Mouse (Mus musculus) heart, postnatal 4 days (tissue): ENCODE results near the gene Zfr. TPM values are rescaled to one million over a fixed set of nuclear protein-coding genes. Genes with fewer than 3 reads are reported as not detected.
"Not testable (repeated sequence)": the region's sequence is repeated elsewhere in the genome, so short reads cannot be mapped to it uniquely, and the experiment has no call there.

Experiments
- DNase-seq: peaks from one replicate; pipeline ENCODE4 v3.0.0; 2021
- total RNA-seq, 2 experiments: library from RNA; stranded (reverse); gene quantifications; 2 replicates each; pipeline ENCODE4 v1.2.3; 2021

The Zfr gene
- total RNA-seq, 2 experiments from 2014 or later, result 109 to 110 TPM

DNA sequence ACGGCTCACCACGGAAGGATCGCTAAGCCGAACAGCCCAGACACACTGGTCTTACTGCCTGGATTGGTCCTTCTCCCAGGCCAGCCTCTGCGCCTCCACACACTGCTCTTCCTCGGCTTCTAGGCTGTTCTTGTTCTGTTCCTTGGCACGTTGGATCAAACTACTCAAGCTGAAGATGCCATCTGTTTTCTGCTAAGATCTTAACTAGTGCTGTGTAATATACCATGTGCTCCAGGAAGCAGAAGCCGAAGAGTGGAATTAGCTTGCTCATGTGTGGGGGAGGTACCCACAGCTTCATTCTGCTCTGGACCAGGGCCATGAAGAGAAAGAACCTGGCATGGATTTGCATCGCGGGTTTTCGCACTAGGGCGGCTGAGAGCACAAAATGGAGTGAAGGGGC lies 11.2 kb upstream of the Zfr start:
- DNase-seq, result no peak

DNA sequence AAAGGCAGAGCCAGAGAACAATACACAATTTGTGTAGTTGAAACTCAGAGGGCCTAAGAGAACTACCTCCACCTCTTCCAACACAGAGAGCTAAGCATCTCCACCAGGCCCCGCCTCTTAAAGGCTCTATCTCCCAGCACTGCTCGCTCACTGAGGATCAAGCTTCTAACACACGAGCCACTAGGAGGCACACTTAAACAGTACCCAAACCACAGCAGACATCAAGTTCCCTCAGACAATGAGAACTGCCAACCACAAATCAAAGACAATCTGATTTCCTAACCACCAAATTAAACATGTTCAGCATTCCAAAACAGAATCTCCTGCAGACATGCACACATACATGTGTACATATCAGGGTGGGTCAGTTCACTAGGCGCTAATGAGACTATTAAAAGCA lies 9.4 kb upstream of the Zfr start:
- DNase-seq, result no peak

DNA sequence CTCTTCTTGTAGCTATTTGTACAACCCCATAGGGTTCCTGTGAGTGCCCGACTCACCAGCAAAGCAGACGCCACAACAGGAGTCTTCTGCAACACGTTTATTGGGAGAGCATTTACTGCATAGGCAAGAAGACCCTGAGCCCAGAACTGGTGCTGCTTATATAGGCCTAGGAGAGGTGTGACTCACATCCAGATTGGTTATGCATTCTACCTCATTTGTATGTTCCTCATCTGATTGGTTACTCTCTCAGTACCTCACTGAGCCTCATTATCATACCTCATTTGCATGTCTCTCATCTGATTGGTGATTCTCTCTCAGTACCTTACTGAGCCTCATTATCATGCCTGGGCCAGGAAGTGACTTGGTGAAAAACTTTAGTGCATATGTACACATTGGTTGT lies 8.7 kb upstream of the Zfr start:
- DNase-seq, result not testable (repeated sequence)

DNA sequence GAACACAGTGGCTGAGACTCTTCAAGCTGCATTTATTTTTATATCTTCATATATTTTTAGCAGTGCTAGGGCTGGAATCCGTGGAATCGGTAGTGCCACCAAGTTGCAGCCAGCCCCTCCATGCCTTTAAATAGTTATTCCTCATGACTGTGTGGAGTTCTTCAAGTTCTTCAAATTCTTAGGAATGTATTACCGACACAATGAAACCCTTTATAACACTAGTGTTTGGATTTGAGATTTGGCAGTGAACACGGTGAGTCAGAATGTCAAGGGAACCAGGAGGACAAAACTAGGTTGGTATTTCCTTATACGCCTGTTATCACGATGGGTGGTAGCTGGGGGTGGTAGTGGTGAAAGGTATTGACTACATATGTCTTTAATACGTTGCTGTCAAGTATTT lies 6.4 kb upstream of the Zfr start:
- no peak for DNase-seq

DNA sequence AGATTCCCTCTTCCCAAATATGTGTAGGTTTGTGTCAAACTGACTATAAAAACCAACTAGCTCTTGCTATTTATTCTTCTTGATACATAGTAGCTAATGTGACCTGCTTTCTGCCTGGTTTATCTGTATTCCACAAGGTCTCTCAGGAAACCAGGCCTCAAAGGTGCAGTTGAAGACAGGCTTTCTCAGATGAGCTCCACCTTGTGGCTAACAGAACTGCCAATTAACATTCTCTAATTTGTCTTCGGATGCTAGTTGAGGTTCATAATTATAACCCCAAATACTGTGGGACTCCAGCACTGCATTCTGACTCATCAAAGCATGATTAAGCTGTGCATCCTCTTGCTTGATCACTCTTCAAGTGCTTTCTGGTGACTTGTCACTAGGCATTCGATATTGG lies 4.2 kb upstream of the Zfr start:
- DNase-seq, result no peak

DNA sequence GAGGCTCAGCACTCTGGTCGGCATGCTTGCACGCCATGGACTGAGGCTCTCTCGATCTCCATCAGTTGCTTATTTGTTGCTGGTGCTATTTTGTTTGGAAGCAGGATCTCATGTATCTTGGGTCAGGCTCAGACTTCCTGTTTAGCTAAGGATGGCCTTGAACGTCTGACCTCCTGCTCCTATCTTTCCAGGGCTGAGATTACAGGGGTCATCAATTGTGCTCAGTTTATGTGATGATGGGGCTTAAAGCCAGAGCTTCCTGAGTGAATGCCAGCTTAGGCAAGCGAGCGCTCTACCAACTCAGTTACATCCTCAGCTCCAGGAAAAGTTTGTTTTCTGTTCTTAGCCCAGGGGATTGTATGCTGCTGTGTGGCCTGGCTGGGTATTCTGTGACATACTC lies 3.1 kb upstream of the Zfr start:
- no peak for DNase-seq

DNA sequence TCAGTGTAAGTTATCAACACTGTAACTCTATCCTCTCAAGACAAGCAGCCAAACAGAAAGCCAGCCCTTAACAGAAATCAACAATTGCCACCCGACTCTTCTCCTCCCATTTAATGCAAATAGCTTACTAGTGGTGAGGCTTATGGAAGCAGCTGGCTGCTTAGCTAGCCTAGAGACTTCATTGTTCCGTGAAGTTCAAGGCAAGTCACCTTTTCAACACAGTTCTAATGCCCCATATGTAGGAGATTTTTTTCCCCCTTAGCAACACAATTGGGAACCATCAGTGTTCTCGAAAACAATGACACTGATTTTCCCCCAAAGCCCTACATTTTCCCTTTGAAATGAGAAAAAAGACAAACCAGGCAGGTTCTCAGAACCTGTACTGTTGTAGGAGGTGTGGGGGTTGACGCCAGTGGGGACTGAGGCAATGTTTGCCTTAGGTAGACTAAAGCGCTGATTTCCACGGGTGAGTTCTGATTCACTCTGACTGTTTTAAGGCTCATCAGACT lies 1.9 kb upstream of the Zfr start:
- no peak for DNase-seq

DNA sequence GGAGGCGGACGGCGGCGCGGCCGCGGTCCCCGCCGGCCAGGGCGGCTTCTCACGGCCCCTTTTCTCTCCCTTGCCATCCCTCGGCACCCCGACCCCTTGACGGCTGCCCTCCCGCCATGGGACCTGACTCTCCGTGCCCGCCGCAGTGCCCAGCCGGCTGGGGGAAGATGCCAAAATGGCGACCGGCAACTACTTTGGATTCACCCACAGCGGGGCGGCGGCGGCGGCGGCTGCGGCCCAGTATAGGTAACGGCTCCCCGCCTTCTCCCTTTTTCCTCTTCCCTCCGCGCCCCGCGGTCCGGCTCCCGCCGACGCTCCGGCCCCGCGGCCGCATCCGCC lies 431 bp downstream of the Zfr start:
- DNase-seq, result peak; percentile 67

DNA sequence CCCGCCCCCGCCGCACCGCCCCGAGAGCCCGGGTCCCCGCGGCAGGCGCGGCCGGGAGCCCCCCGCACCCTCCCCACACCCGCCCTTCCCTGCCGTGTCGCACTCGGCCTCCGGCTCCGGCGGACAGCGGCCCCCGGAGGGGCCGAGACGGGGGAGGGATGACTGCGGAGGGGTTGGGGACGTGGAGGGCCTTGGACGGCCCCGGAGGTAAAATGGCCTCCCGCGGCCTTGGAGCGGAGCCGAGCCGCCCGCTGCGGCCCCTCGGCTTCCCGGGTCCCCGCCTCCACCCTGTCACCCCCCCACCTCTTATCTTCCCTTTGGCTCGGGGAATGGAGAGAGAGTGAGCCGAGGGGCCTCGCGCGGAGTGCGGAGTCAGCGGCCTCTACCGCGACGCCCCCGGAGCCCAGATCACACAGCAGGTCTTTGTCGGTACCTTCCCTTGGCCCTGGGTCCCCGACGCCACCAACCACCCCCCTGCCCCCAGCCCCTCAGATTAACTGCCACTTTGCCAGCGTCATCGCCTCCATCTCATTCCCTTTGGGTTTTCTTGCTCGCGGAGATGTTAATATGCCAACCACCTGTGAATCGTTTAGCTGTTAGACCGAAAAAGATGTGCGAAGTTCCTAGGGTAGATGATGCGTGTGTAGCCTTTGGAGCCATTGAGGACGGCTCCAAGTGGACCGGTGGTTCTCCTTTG lies 949 bp downstream of the Zfr start:
- DNase-seq, result peak; percentile 78

DNA sequence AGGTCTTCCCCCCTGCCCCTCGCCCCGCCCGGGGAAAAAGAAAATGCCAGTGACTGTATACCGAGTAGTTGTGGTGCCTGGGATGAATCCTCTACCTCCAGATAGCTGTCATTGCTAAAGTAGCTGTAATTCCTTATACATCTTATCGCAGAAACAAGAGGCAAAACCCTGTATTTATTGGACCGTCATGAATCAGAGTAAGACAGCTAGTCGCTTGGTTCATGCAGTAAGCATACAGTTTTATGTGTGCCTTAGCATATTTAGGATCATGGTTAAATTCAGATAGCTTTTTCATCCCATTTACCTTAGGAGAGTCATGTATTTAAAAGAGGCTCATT lies 1.5 kb downstream of the Zfr start:
- no peak for DNase-seq

DNA sequence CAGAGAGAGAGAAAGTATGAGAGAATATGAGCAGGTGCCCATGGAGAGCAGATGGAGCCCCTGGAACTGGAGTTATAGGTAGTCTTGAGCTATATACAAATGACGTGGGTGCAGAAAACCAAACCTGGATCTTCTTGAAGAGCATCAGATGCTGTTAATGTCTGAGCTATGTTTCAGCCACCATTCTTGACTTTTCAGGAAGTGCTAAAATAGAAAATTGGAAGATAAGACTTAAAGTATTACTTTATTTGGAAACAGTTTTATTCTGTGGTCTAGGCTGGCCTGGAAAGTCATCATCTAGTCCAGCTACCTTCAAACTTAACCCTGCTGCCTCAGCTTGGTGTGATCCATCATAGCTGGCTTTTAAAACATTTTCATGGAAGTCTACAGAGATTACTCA lies 7.3 kb downstream of the Zfr start:
- DNase-seq, result no peak

DNA sequence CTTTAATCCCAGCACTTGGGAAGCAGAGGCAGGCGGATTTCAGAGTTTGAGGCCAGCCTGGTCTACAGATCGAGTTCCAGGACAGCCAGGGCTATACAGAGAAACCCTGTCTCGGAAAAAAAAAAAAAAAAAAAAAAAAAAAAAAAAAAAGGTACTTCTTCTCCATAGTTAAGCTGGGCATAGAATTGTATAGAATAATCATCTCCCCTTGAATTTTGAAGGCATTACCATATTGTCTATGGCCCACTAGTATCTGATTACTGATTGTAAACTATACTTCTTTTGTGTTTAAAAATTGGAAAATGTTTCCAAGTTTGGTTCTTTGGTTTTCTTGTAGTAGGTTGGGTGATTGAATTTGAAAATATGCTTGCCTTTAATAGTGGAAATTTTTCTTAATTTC lies 13.2 kb downstream of the Zfr start:
- not testable (repeated sequence) for DNase-seq

DNA sequence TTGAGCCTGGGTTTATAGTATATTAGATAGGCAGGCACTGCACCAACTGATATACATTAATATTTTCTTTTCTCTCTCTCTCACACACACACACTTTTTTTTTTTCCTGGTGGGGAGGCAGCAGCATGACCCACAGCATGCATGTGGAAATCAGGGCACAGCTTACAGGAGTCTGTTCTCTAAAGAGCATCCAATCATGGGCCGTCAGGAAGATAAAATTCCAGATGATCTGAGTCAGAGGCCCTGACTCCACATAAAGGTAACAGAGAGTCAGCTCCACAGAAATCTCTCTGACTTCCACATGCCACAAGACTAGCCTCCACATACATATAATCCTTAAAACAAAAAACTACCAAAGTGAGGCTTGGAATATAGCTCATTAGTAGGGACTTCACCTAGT lies 16.9 kb downstream of the Zfr start:
- DNase-seq, result no peak

DNA sequence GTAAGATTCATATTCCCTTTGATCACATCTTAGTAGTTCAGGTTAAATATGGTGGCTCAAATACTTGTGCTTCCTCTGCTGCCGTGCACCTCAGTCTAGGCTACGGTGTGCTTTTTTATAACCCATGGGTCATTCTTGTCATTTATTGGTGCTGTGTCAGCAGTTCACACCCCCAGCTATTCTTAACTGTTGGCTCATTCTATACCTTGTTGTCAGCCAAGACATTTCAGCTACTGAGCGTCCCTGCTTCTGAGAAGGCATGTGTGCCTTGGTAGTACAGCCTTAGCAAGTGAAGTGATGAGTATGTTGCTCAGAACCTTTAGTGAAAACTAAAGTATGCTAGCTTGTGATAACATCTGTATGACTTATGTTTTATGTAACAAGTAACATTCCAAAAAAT lies 17.7 kb downstream of the Zfr start:
- no peak for DNase-seq

DNA sequence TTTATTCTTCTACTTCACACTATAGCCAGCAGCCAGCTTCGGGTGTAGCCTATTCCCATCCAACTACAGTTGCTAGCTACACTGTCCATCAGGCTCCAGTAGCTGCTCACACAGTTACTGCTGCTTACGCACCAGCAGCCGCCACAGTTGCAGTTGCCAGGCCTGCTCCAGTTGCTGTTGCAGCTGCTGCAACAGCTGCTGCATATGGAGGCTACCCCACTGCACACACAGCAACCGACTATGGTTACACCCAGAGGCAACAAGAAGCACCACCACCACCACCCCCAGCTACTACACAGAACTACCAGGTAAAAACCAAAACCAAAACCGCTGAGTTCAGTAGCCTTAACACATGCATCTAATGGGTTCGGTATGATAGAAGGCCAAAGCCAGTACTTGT lies 18.7 kb downstream of the Zfr start:
- DNase-seq, result no peak

DNA sequence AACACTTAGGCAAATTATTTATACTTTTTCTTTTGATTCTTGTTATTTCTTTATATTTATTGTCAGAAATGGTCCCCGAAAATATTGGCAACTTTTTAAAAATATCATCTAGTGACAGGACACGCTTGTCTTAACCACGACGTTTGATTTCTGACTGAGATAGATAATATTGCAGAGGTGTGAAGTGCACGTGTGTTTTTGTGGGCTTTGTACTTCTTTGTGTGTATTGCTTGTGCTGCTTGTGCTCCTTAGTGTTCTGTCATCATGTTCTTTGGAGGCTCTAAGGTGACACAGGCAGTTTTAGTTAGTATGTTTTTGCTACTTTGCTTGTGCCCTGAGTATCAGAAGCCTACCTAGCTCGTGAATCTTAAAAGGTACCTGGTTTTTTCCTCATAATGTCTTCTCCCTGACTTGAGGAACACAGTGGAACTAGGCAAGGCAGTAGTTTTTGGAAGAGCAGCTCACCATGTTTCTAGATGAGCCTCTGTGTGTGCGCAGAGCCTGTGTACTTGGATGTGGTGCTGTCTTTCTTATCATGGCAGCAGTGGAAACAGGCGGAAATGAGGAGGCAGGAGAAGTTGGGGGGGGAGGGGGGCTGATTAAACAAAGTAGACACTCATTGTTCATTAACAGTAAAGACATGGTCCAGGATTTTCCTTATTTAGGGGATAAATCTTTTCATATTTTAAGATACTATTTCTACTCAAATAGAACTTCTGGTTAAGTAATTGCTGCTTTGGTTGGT lies 23.5 kb downstream of the Zfr start:
- DNase-seq, result no peak

DNA sequence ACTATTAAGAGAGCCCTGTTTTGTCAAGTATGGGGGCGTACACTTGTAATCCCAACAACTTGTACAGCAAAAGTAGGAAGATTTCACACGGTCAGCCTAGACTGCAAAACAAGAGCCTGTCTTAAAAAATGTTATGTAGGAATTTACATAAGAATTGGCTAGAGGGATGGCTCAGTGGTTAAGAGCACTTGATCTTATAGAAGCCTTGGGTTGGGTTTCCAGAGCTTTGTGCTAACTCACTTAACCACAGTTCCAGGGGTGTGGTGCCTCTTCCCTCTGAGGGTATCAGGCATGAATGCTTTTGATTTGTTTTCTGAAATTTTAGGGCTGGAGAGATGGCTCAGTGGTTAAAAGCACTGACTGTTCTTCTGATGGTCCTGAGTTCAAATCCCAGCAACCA lies 29.8 kb downstream of the Zfr start:
- DNase-seq, result no peak

DNA sequence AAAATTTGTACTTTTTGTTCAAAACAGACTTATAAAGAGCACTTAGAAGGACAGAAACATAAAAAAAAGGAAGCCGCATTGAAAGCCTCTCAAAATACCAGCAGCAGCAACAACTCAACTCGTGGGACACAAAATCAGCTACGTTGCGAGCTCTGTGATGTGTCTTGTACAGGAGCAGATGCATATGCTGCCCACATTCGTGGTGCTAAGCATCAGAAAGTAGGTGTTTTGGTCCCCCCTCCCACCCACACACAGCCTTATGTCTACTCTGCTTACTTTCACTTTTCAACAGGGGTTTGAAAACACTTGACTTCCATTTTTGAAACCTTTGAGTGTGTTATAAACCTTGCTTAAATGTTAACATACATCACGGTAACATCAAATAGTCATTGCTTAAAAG lies 31.9 kb downstream of the Zfr start:
- DNase-seq, result no peak

DNA sequence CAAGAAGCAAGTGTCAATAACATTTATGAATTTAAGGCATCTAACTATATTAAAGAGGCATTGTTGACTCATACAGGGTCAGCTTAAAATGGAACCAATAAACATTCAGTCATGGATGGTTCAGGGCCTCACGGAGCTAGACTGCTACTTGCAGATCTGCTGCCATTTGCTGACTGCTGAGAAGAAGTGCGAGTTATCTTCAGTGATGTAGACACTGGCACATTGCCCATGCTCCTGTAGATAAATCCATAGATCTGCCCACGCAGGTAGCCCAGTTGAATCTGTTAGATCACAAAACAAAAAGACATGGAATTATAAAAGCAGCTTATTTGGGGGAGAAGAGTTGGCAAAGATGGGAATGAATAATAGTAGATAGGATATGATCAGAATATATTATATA lies 36.1 kb downstream of the Zfr start:
- no peak for DNase-seq

DNA sequence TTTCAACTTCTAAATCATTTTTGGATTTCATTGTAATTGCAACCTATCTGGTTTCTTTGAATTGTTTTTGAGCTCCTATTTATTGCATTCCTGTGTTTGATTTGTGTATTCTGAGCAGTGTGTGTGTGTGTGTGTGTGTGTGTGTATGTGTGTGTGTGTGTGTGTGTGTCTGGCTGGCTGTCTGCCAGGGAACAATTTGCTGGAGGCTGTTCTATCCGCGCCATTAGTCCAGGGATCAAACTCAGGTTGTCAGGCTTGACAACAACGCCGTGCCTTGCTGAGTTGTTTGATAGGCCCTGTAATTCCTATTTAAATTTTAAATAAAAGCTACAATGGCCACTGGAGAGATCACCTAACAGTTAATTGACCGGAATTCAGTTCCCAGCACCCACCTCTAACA lies 60.5 kb downstream of the Zfr start:
- peak; percentile 24 for DNase-seq

DNA sequence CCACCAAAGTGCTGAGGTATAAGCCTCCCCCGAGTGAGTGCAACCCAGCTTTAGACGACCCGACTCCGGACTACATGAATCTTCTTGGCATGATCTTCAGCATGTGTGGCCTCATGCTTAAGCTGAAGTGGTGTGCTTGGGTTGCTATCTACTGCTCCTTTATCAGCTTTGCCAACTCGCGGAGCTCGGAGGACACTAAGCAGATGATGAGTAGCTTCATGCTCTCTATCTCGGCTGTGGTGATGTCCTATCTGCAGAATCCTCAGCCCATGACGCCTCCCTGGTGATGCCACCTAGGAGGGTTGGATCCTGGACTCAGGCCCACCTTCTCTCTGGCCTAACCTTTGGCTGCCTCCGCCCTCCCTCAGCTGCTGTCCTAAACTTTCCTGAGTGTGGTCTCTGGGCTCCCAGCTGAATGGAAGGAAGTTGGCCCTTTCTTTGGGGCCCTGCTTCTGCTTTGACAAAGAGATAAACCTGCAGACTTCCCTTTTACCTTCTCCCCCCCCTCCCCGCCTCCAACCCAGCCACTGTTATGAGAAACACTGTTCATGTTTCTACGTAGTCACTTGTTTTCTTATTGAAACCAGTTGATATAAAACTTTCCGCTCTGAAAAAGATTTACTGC lies 63.7 kb downstream of the Zfr start:
- DNase-seq, result not testable (repeated sequence)

DNA sequence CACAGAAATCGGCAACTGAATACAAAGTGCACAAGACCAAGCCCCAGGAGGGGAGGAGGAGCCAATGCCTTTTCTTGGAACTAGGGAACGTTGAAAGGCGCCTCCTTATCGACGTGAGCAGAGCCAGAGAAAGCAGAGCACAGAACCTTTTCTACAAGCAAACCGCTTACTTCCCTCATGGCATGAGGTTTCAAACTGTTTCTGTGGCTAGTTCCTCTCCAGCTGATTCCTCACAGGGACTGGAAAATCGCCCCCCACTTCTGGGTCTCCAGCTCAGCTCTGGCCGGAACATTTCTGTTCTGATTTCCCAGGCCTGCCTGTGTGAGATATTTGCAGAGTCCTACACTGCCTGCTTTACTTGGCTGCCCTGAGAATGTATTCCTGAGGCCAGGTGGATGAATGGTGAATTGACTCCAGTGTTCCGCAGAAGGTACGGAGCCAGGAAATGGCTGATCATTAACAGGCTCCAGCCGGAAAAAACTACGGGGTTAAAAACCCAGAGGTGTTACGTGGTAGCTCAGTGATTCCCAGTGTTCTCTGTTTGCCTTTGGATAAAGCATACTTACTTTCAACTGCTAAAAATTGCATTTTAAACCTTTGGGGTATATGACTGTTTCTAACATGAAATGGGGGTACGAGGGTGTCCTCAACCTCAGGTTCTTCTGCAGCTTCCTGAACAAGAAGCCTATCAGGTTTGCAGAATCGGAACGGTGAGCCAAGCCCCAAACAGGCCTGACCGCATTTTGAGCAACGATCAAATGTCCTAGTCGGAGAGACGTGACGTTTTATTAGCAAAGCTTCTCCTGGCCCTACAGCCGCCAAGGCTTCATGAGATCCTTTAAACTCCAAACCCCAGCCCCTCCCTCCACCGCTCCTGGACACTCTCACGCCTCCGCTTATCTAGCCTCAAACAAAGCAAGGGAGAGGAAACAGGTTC lies 76.5 kb downstream of the Zfr start:
- no peak for DNase-seq
